Mouse (Mus musculus) erythroblast, adult 5-6 weeks (primary cell): ENCODE data around the gene Cnot8. TPM values are rescaled to one million over a fixed set of nuclear protein-coding genes. Genes with fewer than 3 reads are reported as not detected.

Experiments used
- ATAC-seq: replicated peaks from 2 replicates; pipeline ENCODE4 v1.8.0; 2016; ENCODE audit warnings: moderate number of reproducible peaks, mild to moderate bottlenecking, moderate TSS enrichment, inconsistent platforms; ENCODE audit not compliant: poor library complexity, low FRiP score, severe bottlenecking
- total RNA-seq, 2 experiments: library from RNA; stranded (forward) in 1 of 2; stranded (reverse) in 1 of 2; fragments of 150-400 nt in 1 of 2; fragments of 200-764, 138-1000 nt in 1 of 2; gene quantifications; 2 replicates each; pipeline versions ENCODE4 v1.2.3 to v1.2.4; 2015 to 2017; ENCODE audit warnings: low replicate concordance in 2 of 2

Cnot8 gene
- total RNA-seq, 2 experiments from 2014 or later = 22.3 to 26.5 TPM

DNA sequence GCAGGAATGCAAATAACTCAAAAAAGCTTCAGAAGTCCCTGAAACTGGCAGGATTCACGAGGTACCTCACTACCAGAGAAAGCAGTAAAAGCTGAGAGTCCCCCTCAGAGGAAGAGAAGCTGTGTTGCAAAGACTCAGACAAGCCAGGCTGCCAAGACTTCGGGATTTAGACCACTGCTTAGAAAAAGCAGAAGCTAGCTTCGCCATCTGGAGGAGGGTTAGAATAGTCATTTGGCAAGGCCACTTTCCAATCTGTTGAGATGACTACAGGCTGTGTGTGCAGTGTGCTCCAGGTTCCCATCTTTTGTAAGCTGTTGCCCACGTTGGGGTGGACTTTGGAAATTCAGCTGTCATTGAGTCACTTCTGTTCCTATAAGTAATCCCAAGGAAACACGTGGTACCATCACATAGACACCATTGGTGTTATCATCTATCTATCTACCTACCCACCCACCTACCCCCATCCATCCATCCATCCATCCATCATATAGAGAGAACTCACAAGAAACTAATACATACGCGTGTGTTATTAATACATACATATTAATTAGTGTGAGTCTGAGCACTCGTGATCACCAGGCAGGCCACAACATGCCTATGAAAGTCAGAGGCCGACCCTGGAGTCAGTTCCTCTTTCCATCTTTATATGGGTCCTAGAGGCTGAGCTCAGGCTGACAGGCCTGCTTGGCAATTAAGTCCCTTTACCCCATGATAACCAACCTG lies 39.9 kb downstream of the Cnot8 start:
- no peak for ATAC-seq

GRCm38 (mm10) chr11:58146241-58146640 lies 42.3 kb downstream of the Cnot8 start:
- ATAC-seq = peak; percentile 80

- ATAC-seq = no peak
Measured at GRCm38 (mm10) chr11:58155458-58155857, 51.5 kb downstream of the Cnot8 start.

- no peak for ATAC-seq
Measured at GRCm38 (mm10) chr11:58156871-58157270, 52.9 kb downstream of the Cnot8 start.

GRCm38 (mm10) chr11:58165072-58165471 lies 61.1 kb downstream of the Cnot8 start:
- no peak for ATAC-seq

DNA sequence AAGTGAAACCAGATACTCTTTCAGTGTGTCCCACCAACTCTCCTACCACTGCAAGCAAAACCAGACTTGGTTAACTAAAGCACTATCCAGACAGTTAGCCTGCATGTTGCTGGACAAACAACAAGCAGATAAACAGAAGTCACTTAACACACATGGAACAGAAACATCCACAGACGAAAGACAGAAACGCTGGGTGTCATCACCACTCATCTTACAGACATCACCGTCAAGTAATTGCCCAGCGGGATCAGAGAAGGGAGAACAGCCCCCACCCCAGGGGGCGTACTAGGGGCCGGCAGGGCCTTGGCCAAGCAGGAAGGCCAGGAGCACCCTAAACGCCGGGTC lies 63.8 kb downstream of the Cnot8 start:
- ATAC-seq = peak; percentile 4; the same call in 1 of the 2 replicates

Other genes with a start within 250 kb of the Cnot8 start
- 24.0 and 31.6 TPM in 2 replicates for gene Larp1, start 95.1 kb upstream of the Cnot8 start, total RNA-seq (2015; ENCODE audit: low replicate concordance)
- gene Larp1, start 95.1 kb upstream of the Cnot8 start, total RNA-seq (2017; ENCODE audit: low replicate concordance) = 13.2 and 13.4 TPM in 2 replicates
- gene Gm12248, start 11.0 kb upstream of the Cnot8 start, total RNA-seq (2015; ENCODE audit: low replicate concordance) = not detected in 2 replicates
- gene Gm12248, start 11.0 kb upstream of the Cnot8 start, total RNA-seq (2017; ENCODE audit: low replicate concordance) = not detected in 2 replicates
- gene Gemin5, start 64.4 kb downstream of the Cnot8 start, total RNA-seq (2015; ENCODE audit: low replicate concordance) = 2.9 and 3.1 TPM in 2 replicates
- 2.0 and 3.6 TPM in 2 replicates for gene Gemin5, start 64.4 kb downstream of the Cnot8 start, total RNA-seq (2017; ENCODE audit: low replicate concordance)
- 24.0 and 27.7 TPM in 2 replicates for gene Mrpl22, start 67.5 kb downstream of the Cnot8 start, total RNA-seq (2015; ENCODE audit: low replicate concordance)
- gene Mrpl22, start 67.5 kb downstream of the Cnot8 start, total RNA-seq (2017; ENCODE audit: low replicate concordance) = 7.5 and 16.2 TPM in 2 replicates
- 16.3 and 19.9 TPM in 2 replicates for gene Igtp, start 95.4 kb downstream of the Cnot8 start, total RNA-seq (2015; ENCODE audit: low replicate concordance)
- 21.7 and 22.6 TPM in 2 replicates for gene Igtp, start 95.4 kb downstream of the Cnot8 start, total RNA-seq (2017; ENCODE audit: low replicate concordance)
- 17.7 and 21.3 TPM in 2 replicates for gene Irgm2, start 95.5 kb downstream of the Cnot8 start, total RNA-seq (2015; ENCODE audit: low replicate concordance)
- gene Irgm2, start 95.5 kb downstream of the Cnot8 start, total RNA-seq (2017; ENCODE audit: low replicate concordance) = 24.0 and 26.5 TPM in 2 replicates
- 18.4 and 20.9 TPM in 2 replicates for gene 4930438A08Rik, start 170.6 kb downstream of the Cnot8 start, total RNA-seq (2015; ENCODE audit: low replicate concordance)
- 11.7 and 16.9 TPM in 2 replicates for gene 4930438A08Rik, start 170.6 kb downstream of the Cnot8 start, total RNA-seq (2017; ENCODE audit: low replicate concordance)
- 1.5 and 4.6 TPM in 2 replicates for gene Zfp692, start 202.9 kb downstream of the Cnot8 start, total RNA-seq (2015; ENCODE audit: low replicate concordance)
- 3.8 and 3.9 TPM in 2 replicates for gene Zfp692, start 202.9 kb downstream of the Cnot8 start, total RNA-seq (2017; ENCODE audit: low replicate concordance)
- gene Zfp672, start 226.2 kb downstream of the Cnot8 start, total RNA-seq (2015; ENCODE audit: low replicate concordance) = 15.0 and 31.9 TPM in 2 replicates
- gene Zfp672, start 226.2 kb downstream of the Cnot8 start, total RNA-seq (2017; ENCODE audit: low replicate concordance) = 28.5 and 31.1 TPM in 2 replicates
- gene Sh3bp5l, start 226.6 kb downstream of the Cnot8 start, total RNA-seq (2015; ENCODE audit: low replicate concordance) = 13.6 and 20.0 TPM in 2 replicates
- 31.9 and 94.6 TPM in 2 replicates for gene Sh3bp5l, start 226.6 kb downstream of the Cnot8 start, total RNA-seq (2017; ENCODE audit: low replicate concordance)